Mouse (Mus musculus): Measurements from ENCODE around the gene B230118H07Rik.

B230118H07Rik gene

GRCm38 (mm10) chr2:101525503-101526381, 123.6 kb downstream of the B230118H07Rik start:
- peak; percentile 8 for DNase-seq (ENCODE audit: extremely low read depth, low read depth)

GRCm38 (mm10) chr2:101525091-101525490, 124.2 kb downstream of the B230118H07Rik start:
- DNase-seq (ENCODE audit: extremely low read depth, low read depth): no peak

GRCm38 (mm10) chr2:101520503-101520902, 128.8 kb downstream of the B230118H07Rik start:
- no peak for DNase-seq (ENCODE audit: extremely low read depth, low read depth)

GRCm38 (mm10) chr2:101519928-101520327, 129.4 kb downstream of the B230118H07Rik start:
- DNase-seq (ENCODE audit: extremely low read depth, low read depth): no peak
